8 mouse cellular contexts compared by ENCODE assay signal in the genomic region with DNA sequence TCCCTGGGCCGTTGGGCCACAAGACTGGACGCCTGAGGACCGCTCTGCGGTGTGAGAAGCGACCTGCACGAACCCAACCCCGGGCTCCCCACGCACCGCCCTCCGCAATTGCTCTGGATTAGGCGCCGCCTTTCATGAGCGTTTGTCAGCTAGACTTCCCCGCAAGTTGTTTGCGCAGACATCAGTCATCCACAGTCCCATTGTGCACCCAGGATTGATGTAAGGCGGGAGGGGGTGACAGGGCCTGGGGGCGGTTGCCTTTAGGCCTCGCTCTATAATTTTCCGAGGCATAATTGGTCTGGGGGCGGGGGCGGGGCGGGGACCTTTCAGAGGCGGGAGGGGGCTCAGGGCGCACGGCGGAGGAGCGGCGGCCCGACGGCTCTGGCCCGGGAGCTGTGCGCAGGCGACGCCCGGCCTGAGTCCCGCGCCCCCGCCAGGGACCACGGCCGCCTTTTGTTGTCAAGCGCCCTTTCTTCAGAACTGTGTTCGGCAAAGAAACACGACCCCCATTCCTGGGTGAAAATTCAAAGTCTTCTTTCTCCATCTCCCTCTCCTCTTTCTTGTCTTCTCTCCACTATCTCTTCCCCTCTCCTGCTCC. TPM values are rescaled to one million over a fixed set of nuclear protein-coding genes. Genes with fewer than 3 reads are reported as not detected.
A peak's percentile ranks its signal among the peaks of the same experiment; 100 is the strongest.
DNase-seq lines count a peak whose midpoint lies in the region; ATAC-seq lines count a peak whose summit lies in the region.

Gene Fgf3, plus strand, starts transcription at position 193 of the 598 bp plus-strand sequence.

- intact Hi-C loops in heart, postnatal 25 days (cut with DNase I): no loop called here

- H3K27ac ChIP-seq in heart, embryonic 15.5 days: no peak within 1 kb of the TSS
- peak within 1 kb of the TSS; percentile 24; the same call in 1 of the 2 replicates for H3K27ac ChIP-seq in hindbrain, embryonic 14.5 days
- no peak within 1 kb of the TSS for H3K27ac ChIP-seq in midbrain, embryonic 15.5 days

- no peaks in the 10 kb centered on the region for H3K36me3 ChIP-seq in heart, embryonic 15.5 days
- H3K36me3 ChIP-seq in hindbrain, embryonic 14.5 days (replicated peaks; ENCODE audit: control insufficient read depth, insufficient read depth): no peaks in the 10 kb centered on the region
- no peaks in the 10 kb centered on the region for H3K36me3 ChIP-seq in midbrain, embryonic 15.5 days (replicated peaks)

- no peak for DNase-seq in heart, postnatal 25 days (ENCODE audit: low spot score)
- DNase-seq in brain, adult 2 months (ENCODE audit: low read depth, low spot score): peak; percentile 22
- no peak for DNase-seq in hindbrain, embryonic 14.5 days (ENCODE audit: low spot score)
- DNase-seq in layer of hippocampus, postnatal 36 days: no peak
- no peak for DNase-seq in spleen, adult 18-20 months
- no peak for DNase-seq in spleen, postnatal 4 days (ENCODE audit: low spot score in 2 of 2)

- H3K9ac ChIP-seq in heart, embryonic 15.5 days: no peak within 1 kb of the TSS
- peak within 1 kb of the TSS; percentile 43 for H3K9ac ChIP-seq in hindbrain, embryonic 14.5 days
- H3K9ac ChIP-seq in midbrain, embryonic 15.5 days: 0 out of 2 replicates have a peak within 1 kb of the TSS, but pooled peaks have one; percentile 12

- peak within 1 kb of the TSS; percentile 45 for H3K4me3 ChIP-seq in heart, embryonic 15.5 days
- H3K4me3 ChIP-seq in hindbrain, embryonic 14.5 days (replicated peaks; ENCODE audit: low read length): peak within 1 kb of the TSS; percentile 44
- H3K4me3 ChIP-seq in midbrain, embryonic 15.5 days: peak within 1 kb of the TSS; percentile 42

- peaks cover 94% of the 10 kb centered on the region for H3K27me3 ChIP-seq in heart, embryonic 15.5 days
- peaks cover 55% of the 10 kb centered on the region for H3K27me3 ChIP-seq in hindbrain, embryonic 14.5 days (ENCODE audit: control insufficient read depth, insufficient read depth, low read length)
- peaks cover 63% of the 10 kb centered on the region for H3K27me3 ChIP-seq in midbrain, embryonic 15.5 days (replicated peaks)

- WGBS in heart, embryonic 15.5 days: 3% methylated on average over 40 of the region's 43 CpGs
- 2% methylated on average over 43 of the region's 43 CpGs for WGBS in hindbrain, embryonic 14.5 days
- 2% methylated on average over 39 of the region's 43 CpGs for WGBS in midbrain, embryonic 15.5 days

- ATAC-seq in heart, embryonic 15.5 days (replicated peaks; ENCODE audit: insufficient number of reproducible peaks, insufficient read depth, low FRiP score, low read depth): no peak
- ATAC-seq in hindbrain, embryonic 14.5 days (ENCODE audit: low FRiP score): no peak
- no peak for ATAC-seq in midbrain, embryonic 15.5 days (replicated peaks)

- H3K4me1 ChIP-seq in heart, embryonic 15.5 days (replicated peaks): peaks cover 13% of the 10 kb centered on the region
- peaks cover 9% of the 10 kb centered on the region; the same call in 1 of the 2 replicates for H3K4me1 ChIP-seq in hindbrain, embryonic 14.5 days (replicated peaks; ENCODE audit: control insufficient read depth, insufficient read depth, low read length)
- peaks cover 19% of the 10 kb centered on the region for H3K4me1 ChIP-seq in midbrain, embryonic 15.5 days

- no peaks in the 10 kb centered on the region for H3K9me3 ChIP-seq in heart, embryonic 15.5 days (replicated peaks)
- H3K9me3 ChIP-seq in hindbrain, embryonic 14.5 days (ENCODE audit: control insufficient read depth, low read length): no peaks in the 10 kb centered on the region
- H3K9me3 ChIP-seq in midbrain, embryonic 15.5 days: no peaks in the 10 kb centered on the region

- peak within 1 kb of the TSS; percentile 68 for H3K4me2 ChIP-seq in heart, embryonic 15.5 days
- peak within 1 kb of the TSS; percentile 65 for H3K4me2 ChIP-seq in hindbrain, embryonic 14.5 days (replicated peaks)
- peak within 1 kb of the TSS; percentile 65 for H3K4me2 ChIP-seq in midbrain, embryonic 15.5 days

RNA-seq across cellular contexts. Expression of gene Fgf3, which starts in this region (rescaled TPM):
- polyA plus RNA-seq in heart, embryonic 15.5 days (2015; fragmentation: Nextera tagmentation; extraction: Ambion mirVana): 0.65 TPM in 1 of 2 replicates, not detected in the other
- not detected for total RNA-seq in heart, postnatal 25 days (2021)
- polyA plus RNA-seq in hindbrain, embryonic 14.5 days (2014; fragmentation: Nextera tagmentation; extraction: Ambion mirVana): 4.8 and 9.7 TPM in 2 replicates
- 2.9 and 4.8 TPM in 2 replicates for polyA plus RNA-seq in midbrain, embryonic 15.5 days (2015; fragmentation: Nextera tagmentation; extraction: Ambion mirVana)
- not detected for total RNA-seq in layer of hippocampus, postnatal 36 days (2021)
